ENCODE assay signal across 11 mouse cellular contexts in the genomic region with DNA sequence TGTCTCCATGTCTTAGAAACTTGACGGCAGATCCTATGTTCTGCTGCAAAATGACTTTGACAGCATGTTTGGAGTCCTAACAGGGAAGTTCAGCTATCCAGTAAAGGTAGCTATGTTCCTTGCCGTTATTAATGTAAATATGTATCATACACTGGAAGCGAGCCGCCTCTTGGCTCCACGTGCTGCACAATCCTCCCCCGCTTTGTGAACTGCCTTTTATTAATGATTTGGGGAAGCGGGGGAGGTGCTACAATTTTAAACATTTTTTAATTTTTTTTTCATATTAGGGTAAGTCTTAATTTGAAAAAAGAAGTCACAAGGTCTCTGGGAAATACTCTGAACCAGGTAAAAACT. TPM values are rescaled to one million over a fixed set of nuclear protein-coding genes. Genes with fewer than 3 reads are reported as not detected.
DNase-seq lines count a peak whose midpoint lies in the region; ATAC-seq and TF ChIP-seq lines count a peak whose summit lies in the region.
"Had no signal": no experiment of that assay in that cellular context is flagged by ENCODE, and none has a peak within 500 bp of the region (broad histone marks: within the 10 kb centered on the region; RNA-seq: fewer than 3 reads in every experiment).

No protein-coding gene starts in this region.

- H3K4me2 ChIP-seq in heart, embryonic 11.5 days: peak overlapping the region; percentile 67; the same call in 1 of the 2 replicates
- peak overlapping the region; percentile 84; the same call in 1 of the 2 replicates for H3K4me2 ChIP-seq in hindbrain, embryonic 15.5 days
- H3K4me2 ChIP-seq in hindbrain, embryonic 11.5 days (replicated peaks; ENCODE audit: low read depth, low read length): no peak overlapping the region
- H3K4me2 ChIP-seq in lung, embryonic 15.5 days: peak overlapping the region; percentile 67; the same call in 1 of the 2 replicates
- peak overlapping the region; percentile 87 for H3K4me2 ChIP-seq in myocyte (ENCODE audit: low read depth)

- no peak overlapping the region for H3K9ac ChIP-seq in heart, embryonic 11.5 days (ENCODE audit: low read depth, low read length)
- H3K9ac ChIP-seq in hindbrain, embryonic 15.5 days: no peak overlapping the region
- no peak overlapping the region for H3K9ac ChIP-seq in hindbrain, embryonic 11.5 days (ENCODE audit: low read depth, low read length)
- no peak overlapping the region for H3K9ac ChIP-seq in lung, embryonic 15.5 days
- H3K9ac ChIP-seq: neural tube, embryonic 13.5 days had no signal

- H3K36me3 ChIP-seq in heart, embryonic 11.5 days (ENCODE audit: control insufficient read depth, insufficient read depth, low read length): no peaks in the 10 kb centered on the region
- no peaks in the 10 kb centered on the region for H3K36me3 ChIP-seq in hindbrain, embryonic 15.5 days
- H3K36me3 ChIP-seq in hindbrain, embryonic 11.5 days (ENCODE audit: control insufficient read depth, insufficient read depth, low read length): no peaks in the 10 kb centered on the region
- no peaks in the 10 kb centered on the region for H3K36me3 ChIP-seq in lung, embryonic 15.5 days
- no peaks in the 10 kb centered on the region for H3K36me3 ChIP-seq in myocyte (ENCODE audit: control insufficient read depth, insufficient read depth)
- H3K36me3 ChIP-seq: neural tube, embryonic 13.5 days had no signal

- no peak overlapping the region for H3K27ac ChIP-seq in heart, embryonic 11.5 days (ENCODE audit: low read depth, low read length)
- no peak overlapping the region for H3K27ac ChIP-seq in hindbrain, embryonic 15.5 days (replicated peaks)
- H3K27ac ChIP-seq in hindbrain, embryonic 11.5 days (ENCODE audit: low read depth, low read length): no peak overlapping the region
- no peak overlapping the region for H3K27ac ChIP-seq in lung, embryonic 15.5 days
- H3K27ac ChIP-seq: layer of hippocampus, adult 2 months; neural tube, embryonic 13.5 days had no signal

- ATAC-seq in heart, embryonic 11.5 days (replicated peaks; ENCODE audit: insufficient number of reproducible peaks, low FRiP score, low TSS enrichment): no peak
- ATAC-seq in hindbrain, embryonic 15.5 days (ENCODE audit: low FRiP score, low read depth): no peak
- no peak for ATAC-seq in hindbrain, embryonic 11.5 days (ENCODE audit: low FRiP score)
- no peak for ATAC-seq in lung, embryonic 15.5 days (ENCODE audit: borderline replicate concordance, extremely low read depth, low FRiP score, low TSS enrichment)

- H3ac ChIP-seq in myocyte (ENCODE audit: control insufficient read depth, insufficient read length): no peak overlapping the region

- H3K4me1 ChIP-seq in heart, embryonic 11.5 days (ENCODE audit: control insufficient read depth, insufficient read depth, low read length): peaks cover 4% of the 10 kb centered on the region; the same call in 1 of the 2 replicates
- peaks cover 7% of the 10 kb centered on the region; the same call in 1 of the 2 replicates for H3K4me1 ChIP-seq in hindbrain, embryonic 15.5 days (replicated peaks)
- no peaks in the 10 kb centered on the region for H3K4me1 ChIP-seq in hindbrain, embryonic 11.5 days (replicated peaks; ENCODE audit: control insufficient read depth, insufficient read depth, low read length)
- H3K4me1 ChIP-seq in lung, embryonic 15.5 days: peaks cover 21% of the 10 kb centered on the region
- peaks cover 12% of the 10 kb centered on the region for H3K4me1 ChIP-seq in lung, adult 2 months (ENCODE audit: control insufficient read depth, insufficient read depth, low read length)

- no peaks in the 10 kb centered on the region for H3K27me3 ChIP-seq in heart, embryonic 11.5 days (ENCODE audit: control insufficient read depth, insufficient read depth, low read length)
- peaks cover 2% of the 10 kb centered on the region; the same call in 1 of the 2 replicates for H3K27me3 ChIP-seq in hindbrain, embryonic 15.5 days
- peaks cover 3% of the 10 kb centered on the region; the same call in 1 of the 2 replicates for H3K27me3 ChIP-seq in hindbrain, embryonic 11.5 days (ENCODE audit: control insufficient read depth, insufficient read depth, low read length)
- no peaks in the 10 kb centered on the region; the same call in 1 of the 2 replicates for H3K27me3 ChIP-seq in lung, embryonic 15.5 days
- no peaks in the 10 kb centered on the region for H3K27me3 ChIP-seq in myocyte (ENCODE audit: control insufficient read depth, insufficient read depth, insufficient read length)

- 67% methylated on average over 7 of the region's 7 CpGs for WGBS in heart, embryonic 11.5 days (ENCODE audit: insufficient replicate concordance)
- WGBS in hindbrain, embryonic 15.5 days: 81% methylated on average over 7 of the region's 7 CpGs
- 81% methylated on average over 7 of the region's 7 CpGs for WGBS in hindbrain, embryonic 11.5 days
- WGBS in lung, embryonic 15.5 days: 56% methylated on average over 7 of the region's 7 CpGs
- 49% methylated on average over 7 of the region's 7 CpGs for WGBS in lung, adult 2 months

- H3K4me3 ChIP-seq in heart, embryonic 11.5 days (ENCODE audit: low read depth, low read length): no peak overlapping the region
- H3K4me3 ChIP-seq in hindbrain, embryonic 15.5 days: no peak overlapping the region
- no peak overlapping the region for H3K4me3 ChIP-seq in hindbrain, embryonic 11.5 days (ENCODE audit: low read depth, low read length)
- H3K4me3 ChIP-seq in lung, embryonic 15.5 days: no peak overlapping the region
- no peak overlapping the region for H3K4me3 ChIP-seq in lung, adult 2 months (replicated peaks; ENCODE audit: extremely low read depth, low read depth, low read length)
- H3K4me3 ChIP-seq in myocyte: no peak overlapping the region
- H3K4me3 ChIP-seq: erythroblast, embryonic 14.5 days had no signal

- TF ChIP-seq CTCF in lung, adult 2 months (IDR thresholded peaks at IDR 0.05; ENCODE audit: insufficient read depth, low read length): no peak

- no peaks in the 10 kb centered on the region for H3K79me2 ChIP-seq in myocyte (ENCODE audit: control insufficient read depth, insufficient read depth)

- intact Hi-C loops in heart, postnatal 25 days (cut with DNase I): loop anchor here (2.0 to 5.0 kb wide), 4 partner anchors 34 to 194 kb away; partner anchors contain the start of gene Ccr10

- no peaks in the 10 kb centered on the region for H3K9me3 ChIP-seq in heart, embryonic 11.5 days (replicated peaks; ENCODE audit: control insufficient read depth, low read length)
- H3K9me3 ChIP-seq in hindbrain, embryonic 15.5 days: no peaks in the 10 kb centered on the region
- H3K9me3 ChIP-seq in hindbrain, embryonic 11.5 days (ENCODE audit: control insufficient read depth, low read length): no peaks in the 10 kb centered on the region
- no peaks in the 10 kb centered on the region for H3K9me3 ChIP-seq in lung, embryonic 15.5 days
- H3K9me3 ChIP-seq: neural tube, embryonic 13.5 days had no signal

- no peak for DNase-seq in heart, postnatal 25 days (ENCODE audit: low spot score)
- DNase-seq in hindbrain, embryonic 11.5 days (ENCODE audit: low spot score): no peak
- DNase-seq in lung, adult 2 months: no peak

- TF ChIP-seq POLR2A in lung, adult 2 months (IDR thresholded peaks at IDR 0.05; ENCODE audit: borderline replicate concordance, extremely low read depth, low read depth, low read length): no peak
- TF ChIP-seq POLR2A in myocyte (IDR thresholded peaks at IDR 0.05; ENCODE audit: insufficient read length, low read depth): no peak

TF ChIP-seq in myocyte, 11 proteins besides CTCF, POLR2A, EP300 and RAD21:
- TF ChIP-seq USF1 (IDR thresholded peaks at IDR 0.05; ENCODE audit: low read depth): no peak
- TF ChIP-seq MAX (IDR thresholded peaks at IDR 0.05; ENCODE audit: low read depth): no peak
- no peak for TF ChIP-seq TCF12 (IDR thresholded peaks at IDR 0.05; ENCODE audit: insufficient read depth, poor library complexity, severe bottlenecking)
- TF ChIP-seq MYOD1 (IDR thresholded peaks at IDR 0.05; ENCODE audit: control insufficient read depth in 1 of 3, insufficient read length in 2 of 3, low read depth in 2 of 3): no peak
- TF ChIP-seq SRF (IDR thresholded peaks at IDR 0.05; ENCODE audit: control insufficient read depth, insufficient read length, low read depth): no peak
- no peak for TF ChIP-seq MYOG (IDR thresholded peaks at IDR 0.05; ENCODE audit: control insufficient read depth in 1 of 3, insufficient read depth in 1 of 3, insufficient read length in 2 of 3, low read depth in 2 of 3)
- TF ChIP-seq TCF3 (IDR thresholded peaks at IDR 0.05; ENCODE audit: insufficient read length, low read depth): no peak
- no peak for TF ChIP-seq REST (IDR thresholded peaks at IDR 0.05; ENCODE audit: insufficient read depth, insufficient read length)

RNA-seq across cellular contexts. Expression of gene Cavin1, which starts 13.1 kb away (rescaled TPM):
- polyA plus RNA-seq in heart, embryonic 11.5 days (2014; fragmentation: Nextera tagmentation; extraction: Ambion mirVana): 113 and 175 TPM in 2 replicates
- total RNA-seq in heart, postnatal 25 days (2021): 100 to 1,000 TPM; 275 to 277 TPM
- 47.2 and 50.1 TPM in 2 replicates for polyA plus RNA-seq in hindbrain, embryonic 15.5 days (2015; fragmentation: Nextera tagmentation; extraction: Ambion mirVana)
- 11.9 and 13.2 TPM in 2 replicates for polyA plus RNA-seq in hindbrain, embryonic 11.5 days (2014; fragmentation: Nextera tagmentation; extraction: Ambion mirVana)
- polyA plus RNA-seq in lung, embryonic 15.5 days (2015; fragmentation: Nextera tagmentation; extraction: Ambion mirVana): 392 and 425 TPM in 2 replicates
- 270 and 280 TPM in 2 replicates for polyA plus RNA-seq in lung, adult 2 months (2012; rRNA removed)
- polyA plus RNA-seq in myocyte (2012; fragmentation: generic; extraction: Trizol): 284 TPM
- total RNA-seq: monocyte, adult 5-6 weeks had no signal

RNA-seq across cellular contexts. Expression of gene Atp6v0a1, which starts 25.5 kb away (rescaled TPM):
- polyA plus RNA-seq in heart, embryonic 11.5 days (2014; fragmentation: Nextera tagmentation; extraction: Ambion mirVana): 57.1 and 62.2 TPM in 2 replicates
- 10 to 100 TPM; 84.7 to 87.3 TPM for total RNA-seq in heart, postnatal 25 days (2021)
- 147 and 157 TPM in 2 replicates for polyA plus RNA-seq in hindbrain, embryonic 15.5 days (2015; fragmentation: Nextera tagmentation; extraction: Ambion mirVana)
- 48.5 and 49.3 TPM in 2 replicates for polyA plus RNA-seq in hindbrain, embryonic 11.5 days (2014; fragmentation: Nextera tagmentation; extraction: Ambion mirVana)
- polyA plus RNA-seq in lung, embryonic 15.5 days (2015; fragmentation: Nextera tagmentation; extraction: Ambion mirVana): 36.7 and 37.8 TPM in 2 replicates
- 81.9 and 102 TPM in 2 replicates for polyA plus RNA-seq in lung, adult 2 months (2012; rRNA removed)
- 45.0 TPM for polyA plus RNA-seq in myocyte (2012; fragmentation: generic; extraction: Trizol)

RNA-seq across cellular contexts. Expression of gene Stat3, which starts 44.4 kb away (rescaled TPM):
- polyA plus RNA-seq in heart, embryonic 11.5 days (2014; fragmentation: Nextera tagmentation; extraction: Ambion mirVana): 45.0 and 49.0 TPM in 2 replicates
- 100 to 1,000 TPM in 1 of 2 experiments, 10 to 100 TPM in 1; 91.3 to 119 TPM for total RNA-seq in heart, postnatal 25 days (2021)
- 46.0 and 48.4 TPM in 2 replicates for polyA plus RNA-seq in hindbrain, embryonic 15.5 days (2015; fragmentation: Nextera tagmentation; extraction: Ambion mirVana)
- polyA plus RNA-seq in hindbrain, embryonic 11.5 days (2014; fragmentation: Nextera tagmentation; extraction: Ambion mirVana): 25.6 and 33.3 TPM in 2 replicates
- 41.2 and 53.4 TPM in 2 replicates for polyA plus RNA-seq in lung, embryonic 15.5 days (2015; fragmentation: Nextera tagmentation; extraction: Ambion mirVana)
- 115 and 147 TPM in 2 replicates for polyA plus RNA-seq in lung, adult 2 months (2012; rRNA removed)
- polyA plus RNA-seq in myocyte (2012; fragmentation: generic; extraction: Trizol): 93.7 TPM
